14 mouse cellular contexts compared by ENCODE assay signal in genomic region chr17:28701171-28701570, GRCm38 (mm10). TPM values are rescaled to one million over a fixed set of nuclear protein-coding genes. Genes with fewer than 3 reads are reported as not detected.
"Had no signal": no experiment of that assay in that cellular context is flagged by ENCODE, and none has a peak within 500 bp of the region (broad histone marks: within the 10 kb centered on the region; RNA-seq: fewer than 3 reads in every experiment).

No protein-coding gene starts in this region.

- ATAC-seq: liver, postnatal 0 days; midbrain, embryonic 15.5 days had no signal

- H3K36me3 ChIP-seq: midbrain, embryonic 15.5 days; neural tube, embryonic 13.5 days had no signal

- H3K4me3 ChIP-seq: kidney, embryonic 15.5 days; limb, embryonic 12.5 days; liver, embryonic 13.5 days; lung, embryonic 15.5 days; midbrain, embryonic 15.5 days; neural tube, embryonic 13.5 days had no signal

- DNase-seq: layer of hippocampus, adult 9-11 months; layer of hippocampus, postnatal 36 days; liver; liver, embryonic 13.5 days; liver, postnatal 0 days; lung, postnatal 36 days; right cerebral cortex, postnatal 14 days; thymus, postnatal 4 days had no signal

- H3K9me3 ChIP-seq: kidney, embryonic 15.5 days; limb, embryonic 12.5 days; liver, embryonic 13.5 days; lung, embryonic 15.5 days; midbrain, embryonic 15.5 days; neural tube, embryonic 13.5 days had no signal

- H3K27me3 ChIP-seq: kidney, embryonic 15.5 days; limb, embryonic 12.5 days; liver, embryonic 13.5 days; lung, embryonic 15.5 days; midbrain, embryonic 15.5 days; neural tube, embryonic 13.5 days had no signal

RNA-seq across cellular contexts. Expression of gene AC170998.1, which starts 24.7 kb away (rescaled TPM):
- total RNA-seq: monocyte, adult 5-6 weeks had no signal
